Mouse (Mus musculus): ENCODE measurements around the gene Il17ra.

The Il17ra gene

GRCm38 (mm10) chr6:120509975-120510374 lies 46.9 kb downstream of the Il17ra start:
- no peak for DNase-seq (ENCODE audit: low spot score)

GRCm38 (mm10) chr6:120510425-120510824 lies 47.4 kb downstream of the Il17ra start:
- no peak for DNase-seq (ENCODE audit: low spot score)

GRCm38 (mm10) chr6:120511212-120511611 lies 48.2 kb downstream of the Il17ra start:
- DNase-seq (ENCODE audit: low spot score), result no peak

GRCm38 (mm10) chr6:120516422-120516821 lies 53.4 kb downstream of the Il17ra start:
- DNase-seq (ENCODE audit: low spot score), result no peak

- no peak for DNase-seq (ENCODE audit: low spot score)
Measured at GRCm38 (mm10) chr6:120516879-120517278, 53.8 kb downstream of the Il17ra start.

GRCm38 (mm10) chr6:120517311-120517710 lies 54.3 kb downstream of the Il17ra start:
- no peak for DNase-seq (ENCODE audit: low spot score)

GRCm38 (mm10) chr6:120519647-120520046 lies 56.6 kb downstream of the Il17ra start:
- no peak for DNase-seq (ENCODE audit: low spot score)

- no peak for DNase-seq (ENCODE audit: low spot score)
Measured at GRCm38 (mm10) chr6:120524796-120525195, 61.7 kb downstream of the Il17ra start.

- DNase-seq (ENCODE audit: low spot score), result no peak
Measured at GRCm38 (mm10) chr6:120529123-120529522, 66.1 kb downstream of the Il17ra start.

GRCm38 (mm10) chr6:120531020-120531965 lies 68.2 kb downstream of the Il17ra start, which contains the start of gene Hdhd5:
Gene Hdhd5, minus strand, starts transcription at chr6:120531319.
- peak; percentile 96 for DNase-seq (ENCODE audit: low spot score)

GRCm38 (mm10) chr6:120532594-120532993 lies 69.5 kb downstream of the Il17ra start:
- DNase-seq (ENCODE audit: low spot score), result no peak

- no peak for DNase-seq (ENCODE audit: low spot score)
Measured at GRCm38 (mm10) chr6:120536337-120536736, 73.3 kb downstream of the Il17ra start.

Measured in embryo, embryonic 10.5 days (tissue).